Mouse (Mus musculus) neural tube, embryonic 14.5 days (tissue): ENCODE results near the gene Fgfr2. TPM values are rescaled to one million over a fixed set of nuclear protein-coding genes. Genes with fewer than 3 reads are reported as not detected.

Source experiments
- ATAC-seq: fragments of 200-750 bp; cut with Nextera tagmentation; 2 replicates; pipeline ENCODE4 v1.8.0; 2017; ENCODE audit warnings: low read depth, mild to moderate bottlenecking, moderate TSS enrichment, moderate library complexity
- H3K27ac ChIP-seq: fragments of 300-500 bp; sonication (generic); 2 replicates; pipeline ENCODE4 v1.5.1; 2014; ENCODE audit warnings: low read depth, mild to moderate bottlenecking, control low read depth, low read length, moderate library complexity, mixed read lengths
- H3K27me3 ChIP-seq: fragments of 300-500 bp; sonication (generic); 2 replicates; pipeline ENCODE4 v1.6.1; 2014; ENCODE audit warnings: low read length; ENCODE audit not compliant: control insufficient read depth, insufficient read depth
- H3K36me3 ChIP-seq: fragments of 300-500 bp; sonication (generic); 2 replicates; pipeline ENCODE4 v1.6.1; 2014; ENCODE audit warnings: low read length, mixed read lengths; ENCODE audit not compliant: control insufficient read depth, insufficient read depth
- H3K4me1 ChIP-seq: fragments of 300-500 bp; sonication (generic); 2 replicates; pipeline ENCODE4 v1.6.1; 2014; ENCODE audit warnings: low read length; ENCODE audit not compliant: control insufficient read depth, insufficient read depth
- H3K4me2 ChIP-seq: fragments of 300-500 bp; sonication (generic); 2 replicates; pipeline ENCODE4 v1.6.1; 2014; ENCODE audit warnings: mild to moderate bottlenecking, low read depth, low read length, control low read depth
- H3K4me3 ChIP-seq: fragments of 300-500 bp; sonication (generic); 2 replicates; pipeline ENCODE4 v1.5.1; 2014; ENCODE audit warnings: low read depth, low read length, control low read depth, mixed read lengths
- H3K9ac ChIP-seq: fragments of 300-500 bp; sonication (generic); replicated peaks from 2 replicates; pipeline ENCODE4 v1.6.1; 2014; ENCODE audit warnings: low read depth, mild to moderate bottlenecking, control low read depth, low read length, mixed read lengths
- H3K9me3 ChIP-seq: fragments of 300-500 bp; sonication (generic); 2 replicates; pipeline ENCODE4 v1.6.1; 2016; ENCODE audit warnings: low read length; ENCODE audit not compliant: control insufficient read depth
- WGBS: fragments of 180-500 bp; shearing (Covaris S2); extraction: QIAGEN DNeasy Blood & Tissue Kit; methylation state at CpG from one replicate; pipeline ENCODE4 v1.1.7; 2014; 5-methylcytosine and 5-hydroxymethylcytosine counted together
- polyA plus RNA-seq: library from polyadenylated mRNA; unstranded; fragments of >200 nt; fragmentation: Nextera tagmentation; extraction: Ambion mirVana; gene quantifications from 2 replicates; pipeline ENCODE4 v1.2.1, GENCODE M21; 2014

Fgfr2 gene
- polyA plus RNA-seq, 1 experiment from 2014 or later = 28.1 TPM

GRCm38 (mm10) chr7:132337268-132337917, 785.8 kb downstream of the Fgfr2 start:
- Histone ChIP-seq H3K27ac (peak overlapping the region; percentile 22; the same call in 1 of the 2 replicates), H3K9me3 (no peaks in the 10 kb centered on the region), H3K27me3 (no peaks in the 10 kb centered on the region), H3K4me1 (0 out of 2 replicates have a peak, but pooled peaks cover 5% of the 10 kb centered on the region), H3K9ac (no peak overlapping the region), H3K36me3 (no peaks in the 10 kb centered on the region), H3K4me2 (no peak overlapping the region), H3K4me3 (no peak overlapping the region)
- 68% methylated on average over 11 of the region's 11 CpGs for WGBS
- ATAC-seq = no peak

GRCm38 (mm10) chr7:132336781-132337180, 786.4 kb downstream of the Fgfr2 start:
- ATAC-seq = no peak
- no peak overlapping the region for H3K4me2 ChIP-seq
- no peak overlapping the region for H3K4me3 ChIP-seq
- H3K4me1 ChIP-seq = 0 out of 2 replicates have a peak, but pooled peaks cover 5% of the 10 kb centered on the region
- no peak overlapping the region for H3K9ac ChIP-seq
- WGBS = 58% methylated on average over 3 of the region's 3 CpGs
- no peaks in the 10 kb centered on the region for H3K36me3 ChIP-seq
- H3K27ac ChIP-seq = peak overlapping the region; percentile 22; the same call in 1 of the 2 replicates
- no peaks in the 10 kb centered on the region for H3K9me3 ChIP-seq
- H3K27me3 ChIP-seq = no peaks in the 10 kb centered on the region

- 96% methylated on average over 4 of the region's 4 CpGs for WGBS
- H3K4me3 ChIP-seq = no peak overlapping the region
- no peak overlapping the region for H3K4me2 ChIP-seq
- H3K9me3 ChIP-seq = no peaks in the 10 kb centered on the region
- no peak for ATAC-seq
- H3K27ac ChIP-seq = no peak overlapping the region
- H3K27me3 ChIP-seq = no peaks in the 10 kb centered on the region
- H3K9ac ChIP-seq = no peak overlapping the region
- H3K36me3 ChIP-seq = no peaks in the 10 kb centered on the region
- 0 out of 2 replicates have a peak, but pooled peaks cover 5% of the 10 kb centered on the region for H3K4me1 ChIP-seq
Measured at GRCm38 (mm10) chr7:132335367-132335766, 787.8 kb downstream of the Fgfr2 start.

- no peak overlapping the region for H3K4me3 ChIP-seq
- no peak overlapping the region for H3K27ac ChIP-seq
- no peak overlapping the region for H3K9ac ChIP-seq
- no peaks in the 10 kb centered on the region for H3K27me3 ChIP-seq
- H3K9me3 ChIP-seq = no peaks in the 10 kb centered on the region
- H3K4me2 ChIP-seq = no peak overlapping the region
- 86% methylated on average over 1 of the region's 1 CpGs for WGBS
- 0 out of 2 replicates have a peak, but pooled peaks cover 5% of the 10 kb centered on the region for H3K4me1 ChIP-seq
- no peaks in the 10 kb centered on the region for H3K36me3 ChIP-seq
- no peak for ATAC-seq
Measured at GRCm38 (mm10) chr7:132333078-132333477, 790.1 kb downstream of the Fgfr2 start.

GRCm38 (mm10) chr7:132332176-132332575, 791.0 kb downstream of the Fgfr2 start:
- no peak overlapping the region for H3K4me3 ChIP-seq
- H3K9ac ChIP-seq = no peak overlapping the region
- no peaks in the 10 kb centered on the region for H3K9me3 ChIP-seq
- WGBS = 40% methylated on average over 11 of the region's 11 CpGs
- no peaks in the 10 kb centered on the region for H3K36me3 ChIP-seq
- no peak overlapping the region for H3K27ac ChIP-seq
- H3K4me2 ChIP-seq = no peak overlapping the region
- 0 out of 2 replicates have a peak, but pooled peaks cover 4% of the 10 kb centered on the region for H3K4me1 ChIP-seq
- ATAC-seq = peak; percentile 46; the same call in 1 of the 2 replicates
- no peaks in the 10 kb centered on the region for H3K27me3 ChIP-seq

- no peaks in the 10 kb centered on the region for H3K36me3 ChIP-seq
Measured at GRCm38 (mm10) chr7:132330179-132330578, 793.0 kb downstream of the Fgfr2 start.

GRCm38 (mm10) chr7:132328648-132329047, 794.5 kb downstream of the Fgfr2 start:
- Histone ChIP-seq H3K36me3 (no peaks in the 10 kb centered on the region), H3K27ac (no peak overlapping the region), H3K9ac (no peak overlapping the region), H3K4me3 (no peak overlapping the region), H3K4me1 (no peaks in the 10 kb centered on the region), H3K4me2 (no peak overlapping the region), H3K27me3 (no peaks in the 10 kb centered on the region), H3K9me3 (no peaks in the 10 kb centered on the region)
- ATAC-seq = no peak
- WGBS = 100% methylated on average over 1 of the region's 1 CpGs

More at GRCm38 (mm10) chr7:132330179-132330578, 793.0 kb downstream of the Fgfr2 start:
- Histone ChIP-seq H3K4me1 (no peaks in the 10 kb centered on the region), H3K4me3 (no peak overlapping the region), H3K9ac (no peak overlapping the region), H3K4me2 (no peak overlapping the region), H3K9me3 (no peaks in the 10 kb centered on the region), H3K27me3 (no peaks in the 10 kb centered on the region), H3K27ac (no peak overlapping the region)
- ATAC-seq = no peak
- 20% methylated on average over 1 of the region's 1 CpGs for WGBS

- WGBS = 69% methylated on average over 5 of the region's 5 CpGs
- no peak overlapping the region for H3K4me2 ChIP-seq
- ATAC-seq = no peak
Measured at GRCm38 (mm10) chr7:132325549-132326331, 797.4 kb downstream of the Fgfr2 start.

GRCm38 (mm10) chr7:132323430-132323829, 799.7 kb downstream of the Fgfr2 start:
- no peak overlapping the region for H3K4me3 ChIP-seq
- ATAC-seq = no peak
- WGBS = 89% methylated on average over 5 of the region's 5 CpGs

More at GRCm38 (mm10) chr7:132325549-132326331, 797.4 kb downstream of the Fgfr2 start:
- Histone ChIP-seq H3K9ac (no peak overlapping the region), H3K4me3 (no peak overlapping the region), H3K36me3 (no peaks in the 10 kb centered on the region), H3K27me3 (no peaks in the 10 kb centered on the region), H3K27ac (no peak overlapping the region), H3K4me1 (no peaks in the 10 kb centered on the region), H3K9me3 (no peaks in the 10 kb centered on the region)

More at GRCm38 (mm10) chr7:132323430-132323829, 799.7 kb downstream of the Fgfr2 start:
- H3K27me3 ChIP-seq = no peaks in the 10 kb centered on the region
- no peak overlapping the region for H3K4me2 ChIP-seq
- H3K9me3 ChIP-seq = no peaks in the 10 kb centered on the region
- H3K27ac ChIP-seq = no peak overlapping the region
- no peaks in the 10 kb centered on the region for H3K36me3 ChIP-seq
- H3K4me1 ChIP-seq = no peaks in the 10 kb centered on the region
- no peak overlapping the region for H3K9ac ChIP-seq
